Comparison of ENCODE assay signal across 25 mouse cellular contexts in genomic region chr2:90428988-90429717, GRCm38 (mm10). TPM values are rescaled to one million over a fixed set of nuclear protein-coding genes. Genes with fewer than 3 reads are reported as not detected.
A peak's percentile ranks its signal among the peaks of the same experiment; 100 is the strongest.
DNase-seq lines count a peak whose midpoint lies in the region; ATAC-seq lines count a peak whose summit lies in the region.
"Not testable (repeated sequence)": the region's sequence is repeated elsewhere in the genome, so short reads cannot be mapped to it uniquely, and the experiment has no call there.
"Had no signal": no experiment of that assay in that cellular context is flagged by ENCODE, and none has a peak within 500 bp of the region (broad histone marks: within the 10 kb centered on the region; RNA-seq: fewer than 3 reads in every experiment).

No protein-coding gene starts in this region.

- not testable (repeated sequence) for H3K27me3 ChIP-seq in hindbrain, embryonic 11.5 days (ENCODE audit: control insufficient read depth, insufficient read depth, low read length); hindbrain, embryonic 16.5 days (replicated peaks; ENCODE audit: control insufficient read depth, insufficient read depth, low read length); intestine, embryonic 15.5 days (replicated peaks); midbrain, embryonic 12.5 days; midbrain, embryonic 16.5 days (ENCODE audit: control insufficient read depth, insufficient read depth, low read depth, low read length); neural tube, embryonic 12.5 days (replicated peaks); stomach, embryonic 14.5 days (ENCODE audit: control insufficient read depth, insufficient read depth, low read length)

- not testable (repeated sequence) for H3K36me3 ChIP-seq in hindbrain, embryonic 11.5 days (ENCODE audit: control insufficient read depth, insufficient read depth, low read length); hindbrain, embryonic 16.5 days (ENCODE audit: control insufficient read depth, insufficient read depth, low read length); intestine, embryonic 15.5 days; midbrain, embryonic 12.5 days; midbrain, embryonic 16.5 days (ENCODE audit: control insufficient read depth, insufficient read depth, low read length); neural tube, embryonic 12.5 days; stomach, embryonic 14.5 days (ENCODE audit: control insufficient read depth, insufficient read depth, low read length)

- not testable (repeated sequence) for H3K9me3 ChIP-seq in hindbrain, embryonic 11.5 days (ENCODE audit: control insufficient read depth, low read length); hindbrain, embryonic 16.5 days (ENCODE audit: control insufficient read depth, low read length); intestine, embryonic 15.5 days; midbrain, embryonic 12.5 days; midbrain, embryonic 16.5 days (replicated peaks; ENCODE audit: control insufficient read depth, low read length, poor library complexity, severe bottlenecking); neural tube, embryonic 12.5 days; stomach, embryonic 14.5 days (ENCODE audit: control insufficient read depth, low read depth, low read length)

- not testable (repeated sequence) for DNase-seq in hindbrain, embryonic 11.5 days (ENCODE audit: low spot score)

- not testable (repeated sequence) for H3K4me1 ChIP-seq in hindbrain, embryonic 11.5 days (replicated peaks; ENCODE audit: control insufficient read depth, insufficient read depth, low read length); hindbrain, embryonic 16.5 days (ENCODE audit: control insufficient read depth, insufficient read depth, low read depth, low read length); intestine, embryonic 15.5 days (replicated peaks); midbrain, embryonic 12.5 days; midbrain, embryonic 16.5 days (ENCODE audit: control insufficient read depth, insufficient read depth, low read length); neural tube, embryonic 12.5 days; stomach, embryonic 14.5 days (ENCODE audit: control insufficient read depth, insufficient read depth, low read length)

- 0 out of 2 replicates have a peak, but pooled peaks have one; percentile 19 for ATAC-seq in common myeloid progenitor, adult 5-6 weeks (replicated peaks; ENCODE audit: low read depth, poor library complexity, severe bottlenecking)
- ATAC-seq in hindbrain, embryonic 11.5 days (ENCODE audit: low FRiP score), result 0 out of 2 replicates have a peak, but pooled peaks have one; percentile 43
- peak; percentile 50; the same call in 1 of the 2 replicates for ATAC-seq in hindbrain, embryonic 16.5 days
- peak; percentile 39; the same call in 1 of the 2 replicates for ATAC-seq in intestine, embryonic 15.5 days
- peak; percentile 58 for ATAC-seq in midbrain, embryonic 12.5 days (ENCODE audit: low FRiP score, low read depth)
- 0 out of 2 replicates have a peak, but pooled peaks have one; percentile 21 for ATAC-seq in midbrain, embryonic 16.5 days
- peak; percentile 17; the same call in 1 of the 2 replicates for ATAC-seq in neural tube, embryonic 12.5 days (ENCODE audit: low FRiP score, low read depth)
- ATAC-seq in stomach, embryonic 14.5 days (ENCODE audit: insufficient number of reproducible peaks, insufficient read depth, low FRiP score, low read depth), result peak; percentile 33; the same call in 1 of the 2 replicates

- not testable (repeated sequence) for H3K27ac ChIP-seq in hindbrain, embryonic 11.5 days (ENCODE audit: low read depth, low read length); hindbrain, embryonic 16.5 days (ENCODE audit: low read depth, low read length); intestine, embryonic 15.5 days; midbrain, embryonic 12.5 days (replicated peaks); midbrain, embryonic 16.5 days (ENCODE audit: low read length); neural tube, embryonic 12.5 days; stomach, embryonic 14.5 days (ENCODE audit: low read length)

- H3K4me3 ChIP-seq in hindbrain, embryonic 11.5 days (ENCODE audit: low read depth, low read length); hindbrain, embryonic 16.5 days (ENCODE audit: low read length); intestine, embryonic 15.5 days (replicated peaks); midbrain, embryonic 12.5 days; midbrain, embryonic 16.5 days (ENCODE audit: low read depth, low read length); neural tube, embryonic 12.5 days; stomach, embryonic 14.5 days (ENCODE audit: low read depth, low read length): not testable (repeated sequence)

- WGBS in hindbrain, embryonic 11.5 days, result no CpG with 5 or more reads among the region's 11 CpGs
- WGBS in hindbrain, embryonic 16.5 days, result no CpG with 5 or more reads among the region's 11 CpGs
- no CpG with 5 or more reads among the region's 11 CpGs for WGBS in intestine, embryonic 15.5 days
- WGBS in midbrain, embryonic 12.5 days, result no CpG with 5 or more reads among the region's 11 CpGs
- WGBS in midbrain, embryonic 16.5 days, result no CpG with 5 or more reads among the region's 11 CpGs
- WGBS in neural tube, embryonic 12.5 days, result no CpG with 5 or more reads among the region's 11 CpGs
- no CpG with 5 or more reads among the region's 11 CpGs for WGBS in stomach, embryonic 14.5 days

- H3K4me2 ChIP-seq in hindbrain, embryonic 11.5 days (replicated peaks; ENCODE audit: low read depth, low read length); hindbrain, embryonic 16.5 days (ENCODE audit: low read length); intestine, embryonic 15.5 days (replicated peaks); midbrain, embryonic 12.5 days (replicated peaks); midbrain, embryonic 16.5 days (ENCODE audit: low read length); neural tube, embryonic 12.5 days (replicated peaks); stomach, embryonic 14.5 days (replicated peaks; ENCODE audit: low read depth, low read length): not testable (repeated sequence)

- H3K9ac ChIP-seq in hindbrain, embryonic 11.5 days (ENCODE audit: low read depth, low read length); hindbrain, embryonic 16.5 days (ENCODE audit: low read depth, low read length); intestine, embryonic 15.5 days; midbrain, embryonic 12.5 days (replicated peaks); midbrain, embryonic 16.5 days (ENCODE audit: low read depth, low read length); neural tube, embryonic 12.5 days; stomach, embryonic 14.5 days (replicated peaks; ENCODE audit: low read depth, low read length): not testable (repeated sequence)

RNA-seq across cellular contexts. Expression of gene Olfr1274-ps, which starts 30.7 kb away (rescaled TPM):
- not detected in 2 replicates for total RNA-seq in common myeloid progenitor, adult 5-6 weeks (2017)
- polyA plus RNA-seq in hindbrain, embryonic 11.5 days (2014; fragmentation: Nextera tagmentation; extraction: Ambion mirVana), result 0.14 TPM in 1 of 2 replicates, not detected in the other
- polyA plus RNA-seq in hindbrain, embryonic 16.5 days (2015; fragmentation: Nextera tagmentation; extraction: Ambion mirVana), result not detected in 2 replicates
- polyA plus RNA-seq in intestine, embryonic 15.5 days (2015; fragmentation: Nextera tagmentation; extraction: Ambion mirVana), result not detected in 2 replicates
- not detected in 2 replicates for polyA plus RNA-seq in midbrain, embryonic 12.5 days (2016; fragmentation: Nextera tagmentation; extraction: Ambion mirVana)
- not detected in 2 replicates for polyA plus RNA-seq in midbrain, embryonic 16.5 days (2015; fragmentation: Nextera tagmentation; extraction: Ambion mirVana)
- not detected in 2 replicates for polyA plus RNA-seq in neural tube, embryonic 12.5 days (2016; fragmentation: Nextera tagmentation; extraction: Ambion mirVana)
- not detected in 2 replicates for polyA plus RNA-seq in stomach, embryonic 14.5 days (2014; fragmentation: Nextera tagmentation; extraction: Ambion mirVana)
- total RNA-seq: adrenal gland, adult 8-10 months; adrenal gland, postnatal 25 days; ES-E14; gastrocnemius, adult 8-10 months; gastrocnemius, postnatal 25 days; heart, adult 18-20 months; heart, postnatal 10 days; heart, postnatal 36 days had no signal
- polyA plus RNA-seq: activated CD4-positive, CD25-positive, alpha-beta regulatory T cell, adult 4 months; brain, embryonic 14.5 days; embryonic facial prominence, embryonic 11.5 days; forebrain, embryonic 10.5 days; forebrain, embryonic 14.5 days; gonadal fat pad, adult 2 months; heart, embryonic 12.5 days; heart, embryonic 15.5 days; hindbrain, embryonic 10.5 days had no signal
